Mouse (Mus musculus): ENCODE measurements around the gene Grin2d. TPM values are rescaled to one million over a fixed set of nuclear protein-coding genes. Genes with fewer than 3 reads are reported as not detected.
A peak's percentile ranks its signal among the peaks of the same experiment; 100 is the strongest.

The Grin2d gene
- polyA plus RNA-seq, 1 experiment from 2014 or later: 0.17 TPM

- Histone ChIP-seq H3K9ac (ENCODE audit: low read length) (peak overlapping the region; percentile 61), H3K4me3 (ENCODE audit: low read length) (peak overlapping the region; percentile 28), H3K27ac (ENCODE audit: low read length) (no peak overlapping the region), H3K4me1 (ENCODE audit: control insufficient read depth, insufficient read depth, low read length) (peaks cover 27% of the 10 kb centered on the region), H3K36me3 (ENCODE audit: control insufficient read depth, insufficient read depth) (peaks cover 2% of the 10 kb centered on the region; the same call in 1 of the 2 replicates), H3K9me3 (replicated peaks; ENCODE audit: control insufficient read depth, low read length) (no peaks in the 10 kb centered on the region), H3K27me3 (ENCODE audit: control insufficient read depth, insufficient read depth, low read length) (peaks cover 41% of the 10 kb centered on the region), H3K4me2 (ENCODE audit: low read depth, low read length) (peak overlapping the region; percentile 59)
- ATAC-seq (replicated peaks; ENCODE audit: extremely low read depth, insufficient read depth, low FRiP score): no peak
- 17% methylated on average over 8 of the region's 8 CpGs for WGBS
These were observed 9.0 kb downstream of the Grin2d start for GRCm38 (mm10) chr7:45869107-45869670.

GRCm38 (mm10) chr7:45867871-45868270 lies 10.3 kb downstream of the Grin2d start:
- Histone ChIP-seq H3K4me1 (ENCODE audit: control insufficient read depth, insufficient read depth, low read length) (peaks cover 20% of the 10 kb centered on the region), H3K4me3 (ENCODE audit: low read length) (no peak overlapping the region), H3K36me3 (ENCODE audit: control insufficient read depth, insufficient read depth) (no peaks in the 10 kb centered on the region), H3K9me3 (replicated peaks; ENCODE audit: control insufficient read depth, low read length) (no peaks in the 10 kb centered on the region), H3K27ac (ENCODE audit: low read length) (no peak overlapping the region), H3K4me2 (ENCODE audit: low read depth, low read length) (no peak overlapping the region), H3K9ac (ENCODE audit: low read length) (no peak overlapping the region), H3K27me3 (ENCODE audit: control insufficient read depth, insufficient read depth, low read length) (peaks cover 41% of the 10 kb centered on the region)
- ATAC-seq (replicated peaks; ENCODE audit: extremely low read depth, insufficient read depth, low FRiP score): no peak
- WGBS: 33% methylated on average over 2 of the region's 2 CpGs

GRCm38 (mm10) chr7:45865925-45866910 lies 12.0 kb downstream of the Grin2d start:
- Histone ChIP-seq H3K36me3 (ENCODE audit: control insufficient read depth, insufficient read depth) (no peaks in the 10 kb centered on the region), H3K9me3 (replicated peaks; ENCODE audit: control insufficient read depth, low read length) (no peaks in the 10 kb centered on the region), H3K27ac (ENCODE audit: low read length) (peak overlapping the region; percentile 47), H3K4me2 (ENCODE audit: low read depth, low read length) (peak overlapping the region; percentile 93), H3K4me3 (ENCODE audit: low read length) (peak overlapping the region; percentile 57), H3K27me3 (ENCODE audit: control insufficient read depth, insufficient read depth, low read length) (peaks cover 32% of the 10 kb centered on the region), H3K9ac (ENCODE audit: low read length) (peak overlapping the region; percentile 88), H3K4me1 (ENCODE audit: control insufficient read depth, insufficient read depth, low read length) (peaks cover 20% of the 10 kb centered on the region)
- ATAC-seq (replicated peaks; ENCODE audit: extremely low read depth, insufficient read depth, low FRiP score): peak; percentile 75
- 1% methylated on average over 116 of the region's 117 CpGs for WGBS

GRCm38 (mm10) chr7:45864435-45864834 lies 13.7 kb downstream of the Grin2d start:
- Histone ChIP-seq H3K4me3 (ENCODE audit: low read length) (no peak overlapping the region), H3K9me3 (replicated peaks; ENCODE audit: control insufficient read depth, low read length) (no peaks in the 10 kb centered on the region), H3K9ac (ENCODE audit: low read length) (no peak overlapping the region), H3K36me3 (ENCODE audit: control insufficient read depth, insufficient read depth) (no peaks in the 10 kb centered on the region), H3K27me3 (ENCODE audit: control insufficient read depth, insufficient read depth, low read length) (peaks cover 23% of the 10 kb centered on the region), H3K4me1 (ENCODE audit: control insufficient read depth, insufficient read depth, low read length) (peaks cover 8% of the 10 kb centered on the region), H3K27ac (ENCODE audit: low read length) (no peak overlapping the region), H3K4me2 (ENCODE audit: low read depth, low read length) (no peak overlapping the region)
- 47% methylated on average over 3 of the region's 3 CpGs for WGBS
- no peak for ATAC-seq (replicated peaks; ENCODE audit: extremely low read depth, insufficient read depth, low FRiP score)

- no peak for ATAC-seq (replicated peaks; ENCODE audit: extremely low read depth, insufficient read depth, low FRiP score)
- no peak overlapping the region for H3K4me3 ChIP-seq (ENCODE audit: low read length)
- H3K36me3 ChIP-seq (ENCODE audit: control insufficient read depth, insufficient read depth): no peaks in the 10 kb centered on the region
- no peak overlapping the region for H3K4me2 ChIP-seq (ENCODE audit: low read depth, low read length)
- peaks cover 2% of the 10 kb centered on the region; the same call in 1 of the 2 replicates for H3K4me1 ChIP-seq (ENCODE audit: control insufficient read depth, insufficient read depth, low read length)
- H3K27ac ChIP-seq (ENCODE audit: low read length): no peak overlapping the region
- H3K9ac ChIP-seq (ENCODE audit: low read length): no peak overlapping the region
- H3K9me3 ChIP-seq (replicated peaks; ENCODE audit: control insufficient read depth, low read length): no peaks in the 10 kb centered on the region
- H3K27me3 ChIP-seq (ENCODE audit: control insufficient read depth, insufficient read depth, low read length): peaks cover 29% of the 10 kb centered on the region
- 83% methylated on average over 7 of the region's 7 CpGs for WGBS
These were observed 15.4 kb downstream of the Grin2d start for GRCm38 (mm10) chr7:45862804-45863203.

- Histone ChIP-seq H3K36me3 (ENCODE audit: control insufficient read depth, insufficient read depth) (no peaks in the 10 kb centered on the region), H3K9ac (ENCODE audit: low read length) (no peak overlapping the region), H3K4me3 (ENCODE audit: low read length) (no peak overlapping the region), H3K27ac (ENCODE audit: low read length) (no peak overlapping the region), H3K27me3 (ENCODE audit: control insufficient read depth, insufficient read depth, low read length) (peaks cover 35% of the 10 kb centered on the region), H3K4me2 (ENCODE audit: low read depth, low read length) (no peak overlapping the region), H3K4me1 (ENCODE audit: control insufficient read depth, insufficient read depth, low read length) (peaks cover 12% of the 10 kb centered on the region), H3K9me3 (replicated peaks; ENCODE audit: control insufficient read depth, low read length) (no peaks in the 10 kb centered on the region)
- WGBS: 51% methylated on average over 4 of the region's 4 CpGs
- ATAC-seq (replicated peaks; ENCODE audit: extremely low read depth, insufficient read depth, low FRiP score): no peak
These were observed 19.2 kb downstream of the Grin2d start for GRCm38 (mm10) chr7:45859008-45859407.

- H3K9ac ChIP-seq (ENCODE audit: low read length): peak overlapping the region; percentile 38
- H3K36me3 ChIP-seq (ENCODE audit: control insufficient read depth, insufficient read depth): no peaks in the 10 kb centered on the region
- H3K27ac ChIP-seq (ENCODE audit: low read length): no peak overlapping the region
- peak; percentile 34; the same call in 1 of the 2 replicates for ATAC-seq (replicated peaks; ENCODE audit: extremely low read depth, insufficient read depth, low FRiP score)
- peak overlapping the region; percentile 75 for H3K4me2 ChIP-seq (ENCODE audit: low read depth, low read length)
- H3K4me1 ChIP-seq (ENCODE audit: control insufficient read depth, insufficient read depth, low read length): peaks cover 12% of the 10 kb centered on the region
- peaks cover 35% of the 10 kb centered on the region for H3K27me3 ChIP-seq (ENCODE audit: control insufficient read depth, insufficient read depth, low read length)
- WGBS: 2% methylated on average over 29 of the region's 30 CpGs
- H3K4me3 ChIP-seq (ENCODE audit: low read length): peak overlapping the region; percentile 49
- no peaks in the 10 kb centered on the region for H3K9me3 ChIP-seq (replicated peaks; ENCODE audit: control insufficient read depth, low read length)
These were observed 21.0 kb downstream of the Grin2d start for GRCm38 (mm10) chr7:45856950-45857901.

- H3K9me3 ChIP-seq (replicated peaks; ENCODE audit: control insufficient read depth, low read length): no peaks in the 10 kb centered on the region
- no peaks in the 10 kb centered on the region for H3K36me3 ChIP-seq (ENCODE audit: control insufficient read depth, insufficient read depth)
- peaks cover 12% of the 10 kb centered on the region for H3K4me1 ChIP-seq (ENCODE audit: control insufficient read depth, insufficient read depth, low read length)
- no peak for ATAC-seq (replicated peaks; ENCODE audit: extremely low read depth, insufficient read depth, low FRiP score)
- H3K27me3 ChIP-seq (ENCODE audit: control insufficient read depth, insufficient read depth, low read length): peaks cover 28% of the 10 kb centered on the region
- H3K4me3 ChIP-seq (ENCODE audit: low read length): no peak overlapping the region
- no peak overlapping the region for H3K27ac ChIP-seq (ENCODE audit: low read length)
- no peak overlapping the region for H3K9ac ChIP-seq (ENCODE audit: low read length)
- H3K4me2 ChIP-seq (ENCODE audit: low read depth, low read length): no peak overlapping the region
- WGBS: 79% methylated on average over 12 of the region's 12 CpGs
These were observed 25.1 kb downstream of the Grin2d start for GRCm38 (mm10) chr7:45853089-45853488.

Data from heart, embryonic 16.5 days (tissue).